Mouse (Mus musculus): ENCODE measurements at regions not wholly inside any gene's neighbourhood (a gene's known extent, or its start where the extent isn't known, plus 50 kb on each side); places are given as distances from the start of the nearest gene placed in this dataset.

DNA sequence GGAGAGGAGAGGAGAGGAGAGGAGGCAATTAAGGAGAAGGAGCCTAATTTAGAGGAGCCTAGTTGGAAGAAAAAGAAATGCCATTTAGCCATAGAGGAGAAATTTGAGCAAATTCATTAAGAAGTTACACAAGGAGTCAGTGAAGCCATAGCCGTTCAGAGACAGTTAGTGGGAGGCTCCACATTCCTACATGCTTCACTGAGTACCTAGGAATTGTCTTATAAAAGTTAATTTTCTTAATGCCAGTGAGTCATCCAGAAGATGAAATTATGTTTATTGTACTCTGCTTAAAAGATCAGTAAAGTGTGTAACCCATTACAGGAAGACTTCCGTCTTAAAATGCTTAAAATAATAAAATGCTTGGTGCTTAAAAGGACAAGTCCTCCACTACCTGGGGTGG lies 1453.5 kb upstream of the Lrrc6 start:
- Histone ChIP-seq H3K4me2 (ENCODE audit: low read depth, low read length, poor library complexity, severe bottlenecking) (no peak overlapping the region), H3K36me3 (ENCODE audit: insufficient read depth, low read length) (no peaks in the 10 kb centered on the region), H3K4me1 (ENCODE audit: insufficient read depth, low read length) (no peaks in the 10 kb centered on the region), H3K4me3 (ENCODE audit: low read depth, low read length) (no peak overlapping the region), H3K9me3 (ENCODE audit: low read length) (no peaks in the 10 kb centered on the region), H3K27me3 (ENCODE audit: insufficient read depth, low read length) (no peaks in the 10 kb centered on the region), H3K9ac (replicated peaks; ENCODE audit: low read length, poor library complexity, severe bottlenecking) (no peak overlapping the region), H3K27ac (ENCODE audit: low read depth, low read length) (no peak overlapping the region)
- 63% methylated on average over 2 of the region's 2 CpGs for WGBS
- ATAC-seq (ENCODE audit: low FRiP score), result no peak
- DNase-seq (ENCODE audit: low spot score), result no peak
- TF ChIP-seq CTCF (IDR thresholded peaks at IDR 0.05), result no peak

DNA sequence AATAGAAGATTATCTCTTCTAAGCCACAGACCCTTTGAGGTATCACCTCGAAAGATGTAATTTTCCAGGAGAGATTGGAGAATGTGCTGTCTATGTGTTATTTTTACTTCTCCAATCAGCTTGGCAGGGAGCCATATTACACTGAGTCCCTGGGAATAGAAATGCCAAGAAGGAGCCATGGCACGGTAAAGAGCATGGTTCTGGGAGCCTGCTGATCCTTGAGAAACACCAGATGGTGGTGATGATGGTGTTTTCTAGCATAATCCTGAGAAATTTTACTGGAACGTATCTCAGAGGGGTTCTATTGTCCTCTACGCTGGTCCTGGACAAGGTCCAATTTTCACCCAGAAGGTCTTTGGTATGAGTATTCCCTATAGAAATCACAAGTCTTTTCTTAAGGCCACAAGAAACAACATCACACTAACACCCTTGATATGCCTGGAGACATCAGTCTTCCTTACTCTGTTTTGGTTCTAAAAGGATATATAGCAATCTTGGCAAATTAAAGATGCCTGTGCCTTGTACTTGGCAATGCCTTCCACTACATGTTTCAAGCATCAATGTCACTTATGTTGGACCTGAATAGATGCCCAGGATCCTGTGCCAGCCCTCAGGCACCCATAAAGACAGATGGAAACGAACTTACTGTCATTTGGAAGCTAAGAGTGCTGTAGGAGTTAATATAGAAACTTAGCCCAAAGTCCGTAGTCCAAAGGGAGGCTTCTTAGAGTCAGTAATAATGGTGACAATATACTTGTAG lies 1449.8 kb upstream of the Lrrc6 start:
- no peak for DNase-seq (ENCODE audit: low spot score)

DNA sequence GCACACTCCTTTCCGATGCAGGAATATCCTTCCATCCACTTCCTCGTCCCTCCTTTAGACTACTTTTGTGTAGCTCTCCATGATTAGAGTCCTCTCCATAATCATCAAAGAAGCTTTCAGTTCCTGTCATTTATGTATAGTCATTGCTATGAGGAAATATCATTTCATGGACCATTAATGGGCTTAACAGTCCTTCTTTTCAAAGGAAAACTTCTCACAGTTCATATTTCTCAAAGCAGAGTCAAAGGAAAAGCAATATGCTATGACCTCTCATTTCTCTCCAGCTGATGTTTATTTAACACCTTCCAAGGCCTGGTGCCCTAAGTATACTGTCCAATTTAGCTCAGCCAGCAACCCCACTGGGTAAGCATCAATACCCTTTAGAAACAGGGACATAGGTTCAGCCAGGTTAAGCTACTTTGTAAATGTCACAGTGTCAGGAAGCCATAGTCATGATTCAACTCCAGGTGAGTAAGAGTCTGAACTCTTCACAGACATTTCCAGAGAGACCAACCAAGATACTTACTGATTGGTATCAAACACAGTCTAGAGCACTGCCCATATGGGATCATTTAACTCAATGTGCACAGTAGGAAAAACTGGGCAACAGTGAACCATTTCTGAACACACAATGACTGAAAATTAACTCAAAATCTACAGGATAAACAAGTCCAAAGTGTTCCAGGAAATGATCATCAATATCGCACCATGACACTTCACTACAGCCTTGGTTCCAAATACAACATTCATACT lies 1443.8 kb upstream of the Lrrc6 start:
- Histone ChIP-seq H3K9ac (replicated peaks; ENCODE audit: low read length, poor library complexity, severe bottlenecking) (no peak overlapping the region), H3K4me3 (ENCODE audit: low read depth, low read length) (no peak overlapping the region), H3K27ac (ENCODE audit: low read depth, low read length) (no peak overlapping the region), H3K4me1 (ENCODE audit: insufficient read depth, low read length) (no peaks in the 10 kb centered on the region), H3K4me2 (ENCODE audit: low read depth, low read length, poor library complexity, severe bottlenecking) (no peak overlapping the region), H3K27me3 (ENCODE audit: insufficient read depth, low read length) (no peaks in the 10 kb centered on the region), H3K36me3 (ENCODE audit: insufficient read depth, low read length) (no peaks in the 10 kb centered on the region), H3K9me3 (ENCODE audit: low read length) (no peaks in the 10 kb centered on the region)
- WGBS, result 92% methylated on average over 3 of the region's 3 CpGs
- ATAC-seq (ENCODE audit: low FRiP score) (no peak), DNase-seq (ENCODE audit: low spot score) (no peak)
- no peak for TF ChIP-seq CTCF (IDR thresholded peaks at IDR 0.05)

More for the DNA sequence above, 1449.8 kb upstream of the Lrrc6 start:
- Histone ChIP-seq H3K36me3 (ENCODE audit: insufficient read depth, low read length) (no peaks in the 10 kb centered on the region), H3K4me2 (ENCODE audit: low read depth, low read length, poor library complexity, severe bottlenecking) (no peak overlapping the region), H3K27ac (ENCODE audit: low read depth, low read length) (no peak overlapping the region), H3K27me3 (ENCODE audit: insufficient read depth, low read length) (no peaks in the 10 kb centered on the region), H3K4me1 (ENCODE audit: insufficient read depth, low read length) (no peaks in the 10 kb centered on the region), H3K9ac (replicated peaks; ENCODE audit: low read length, poor library complexity, severe bottlenecking) (no peak overlapping the region), H3K9me3 (ENCODE audit: low read length) (no peaks in the 10 kb centered on the region), H3K4me3 (ENCODE audit: low read depth, low read length) (no peak overlapping the region)
- TF ChIP-seq CTCF (IDR thresholded peaks at IDR 0.05), result no peak
- WGBS, result 70% methylated on average over 6 of the region's 6 CpGs
- no peak for ATAC-seq (ENCODE audit: low FRiP score)

DNA sequence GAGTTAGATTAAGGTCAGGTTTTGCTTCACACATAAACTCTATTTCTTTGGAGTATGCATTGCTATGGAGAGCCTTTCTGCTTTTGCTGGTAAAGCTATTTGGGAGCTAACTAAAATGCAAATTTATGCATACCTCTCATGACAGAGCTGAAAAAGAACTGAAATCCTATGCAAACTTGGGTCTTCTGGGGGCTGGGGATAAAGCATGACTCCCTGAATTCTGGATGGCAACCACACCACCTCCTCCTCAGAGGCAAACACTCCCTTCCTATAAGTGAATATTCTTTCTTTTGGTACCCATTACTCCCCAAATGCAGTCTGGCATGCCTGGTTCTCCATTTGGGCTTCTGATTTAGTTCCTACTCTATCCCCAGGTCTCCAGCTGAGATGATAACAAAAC lies 1442.3 kb upstream of the Lrrc6 start:
- no peak for DNase-seq (ENCODE audit: low spot score)
- no peak for ATAC-seq (ENCODE audit: low FRiP score)
- no peak for TF ChIP-seq CTCF (IDR thresholded peaks at IDR 0.05)

GRCm38 (mm10) chr15:67940510-67940909 lies 1439.8 kb upstream of the Lrrc6 start:
- WGBS, result 68% methylated on average over 1 of the region's 1 CpGs
- Histone ChIP-seq H3K4me3 (ENCODE audit: low read depth, low read length) (no peak overlapping the region), H3K27ac (ENCODE audit: low read depth, low read length) (no peak overlapping the region), H3K27me3 (ENCODE audit: insufficient read depth, low read length) (no peaks in the 10 kb centered on the region), H3K9me3 (ENCODE audit: low read length) (no peaks in the 10 kb centered on the region), H3K9ac (replicated peaks; ENCODE audit: low read length, poor library complexity, severe bottlenecking) (no peak overlapping the region), H3K36me3 (ENCODE audit: insufficient read depth, low read length) (no peaks in the 10 kb centered on the region), H3K4me2 (ENCODE audit: low read depth, low read length, poor library complexity, severe bottlenecking) (no peak overlapping the region), H3K4me1 (ENCODE audit: insufficient read depth, low read length) (no peaks in the 10 kb centered on the region)
- TF ChIP-seq CTCF (IDR thresholded peaks at IDR 0.05), result no peak
- ATAC-seq (ENCODE audit: low FRiP score), result no peak
- DNase-seq (ENCODE audit: low spot score), result peak; percentile 44

More for the DNA sequence above, 1442.3 kb upstream of the Lrrc6 start:
- Histone ChIP-seq H3K27me3 (ENCODE audit: insufficient read depth, low read length) (no peaks in the 10 kb centered on the region), H3K4me2 (ENCODE audit: low read depth, low read length, poor library complexity, severe bottlenecking) (no peak overlapping the region), H3K9me3 (ENCODE audit: low read length) (no peaks in the 10 kb centered on the region), H3K9ac (replicated peaks; ENCODE audit: low read length, poor library complexity, severe bottlenecking) (no peak overlapping the region), H3K4me3 (ENCODE audit: low read depth, low read length) (no peak overlapping the region), H3K4me1 (ENCODE audit: insufficient read depth, low read length) (no peaks in the 10 kb centered on the region), H3K27ac (ENCODE audit: low read depth, low read length) (no peak overlapping the region), H3K36me3 (ENCODE audit: insufficient read depth, low read length) (no peaks in the 10 kb centered on the region)

DNA sequence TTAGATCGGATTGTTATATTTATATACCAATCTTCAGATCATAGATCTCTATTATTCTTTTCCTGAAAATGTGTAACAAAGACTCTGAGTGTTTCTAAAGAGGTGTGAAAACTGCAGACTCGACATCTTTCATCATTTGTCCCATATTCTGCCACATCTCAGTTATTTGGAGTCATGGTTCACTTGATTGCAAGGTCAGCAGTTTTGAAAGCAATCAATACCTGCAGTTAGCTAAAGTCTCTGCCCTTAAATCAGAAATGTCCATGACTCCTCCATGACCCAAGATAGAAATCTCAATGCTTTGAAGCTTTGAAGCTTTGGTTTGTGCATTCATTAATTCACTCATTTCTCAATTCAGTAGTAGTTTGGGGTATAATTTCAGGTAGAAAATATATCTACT lies 1424.2 kb upstream of the Lrrc6 start:
- WGBS, result 88% methylated on average over 2 of the region's 2 CpGs
- Histone ChIP-seq H3K4me3 (ENCODE audit: low read depth, low read length) (no peak overlapping the region), H3K4me2 (ENCODE audit: low read depth, low read length, poor library complexity, severe bottlenecking) (no peak overlapping the region), H3K27me3 (ENCODE audit: insufficient read depth, low read length) (no peaks in the 10 kb centered on the region), H3K9ac (replicated peaks; ENCODE audit: low read length, poor library complexity, severe bottlenecking) (no peak overlapping the region), H3K9me3 (ENCODE audit: low read length) (no peaks in the 10 kb centered on the region), H3K36me3 (ENCODE audit: insufficient read depth, low read length) (no peaks in the 10 kb centered on the region), H3K27ac (ENCODE audit: low read depth, low read length) (no peak overlapping the region), H3K4me1 (ENCODE audit: insufficient read depth, low read length) (no peaks in the 10 kb centered on the region)
- no peak for ATAC-seq (ENCODE audit: low FRiP score)
- DNase-seq (ENCODE audit: low spot score), result no peak
- TF ChIP-seq CTCF (IDR thresholded peaks at IDR 0.05), result no peak

Measured in midbrain, postnatal 0 days (tissue).